Mouse (Mus musculus) lung, postnatal 0 days (tissue): ENCODE measurements at regions not wholly inside any gene's neighbourhood (a gene's known extent, or its start where the extent isn't known, plus 50 kb on each side); places are given as distances from the start of the nearest gene placed in this dataset.

Experiments used
- CTCF ChIP-seq: IDR thresholded peaks from 2 replicates; pipeline ENCODE4 v1.5.1; 2016; ENCODE audit warnings: antibody characterized with exemption, mild to moderate bottlenecking
- EP300 ChIP-seq: IDR thresholded peaks from 2 replicates; pipeline ENCODE4 v1.6.1; 2016; ENCODE audit warnings: antibody characterized with exemption, mild to moderate bottlenecking, control low read depth

DNA sequence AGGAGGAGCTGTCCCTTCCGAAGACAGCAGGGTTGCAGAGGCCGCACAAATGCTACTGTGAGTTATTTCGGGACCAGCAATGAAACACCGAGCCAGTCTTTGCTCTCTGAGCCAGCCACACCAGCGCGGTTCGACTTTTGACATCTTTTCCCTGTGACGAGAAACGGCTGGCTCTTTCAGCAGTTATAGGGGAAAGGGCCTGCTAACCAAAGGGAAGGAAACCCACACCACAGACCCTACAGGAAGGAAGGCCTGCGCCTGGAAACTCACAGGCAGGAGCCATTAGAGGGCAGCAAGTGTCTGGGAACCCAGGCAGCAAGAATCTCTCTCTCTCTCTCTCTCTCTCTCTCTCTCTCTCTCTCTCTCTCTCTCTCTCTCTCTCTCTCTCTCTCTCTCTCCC is 137.6 kb downstream of the Ly86 start:
- TF ChIP-seq CTCF (peak; percentile 70), EP300 (no peak; the same call in 1 of the 2 replicates)
